In the genomic region with DNA sequence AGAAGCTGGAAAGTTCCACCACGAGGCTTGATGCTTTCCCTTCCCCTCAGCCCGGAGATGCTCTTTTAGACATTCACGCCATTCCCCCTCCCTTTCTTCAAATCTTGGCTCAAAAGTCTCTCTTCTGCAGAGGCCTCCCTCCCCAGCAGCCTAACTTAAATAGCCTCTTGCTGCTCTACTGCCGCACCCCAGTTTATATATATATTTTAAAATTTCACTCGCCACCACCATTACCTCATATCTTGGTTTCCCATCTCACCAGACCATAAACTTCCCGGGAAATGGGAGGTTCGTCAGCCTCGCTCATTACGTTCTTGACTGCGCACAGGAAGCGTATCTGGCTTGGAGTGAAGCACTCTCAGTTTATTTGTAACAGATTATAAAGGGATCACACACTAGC, we compare ENCODE assay signal across 23 mouse cellular contexts. TPM values are rescaled to one million over a fixed set of nuclear protein-coding genes. Genes with fewer than 3 reads are reported as not detected.
DNase-seq lines count a peak whose midpoint lies in the region; ATAC-seq and TF ChIP-seq lines count a peak whose summit lies in the region.
"Had no signal": no experiment of that assay in that cellular context is flagged by ENCODE, and none has a peak within 500 bp of the region (broad histone marks: within the 10 kb centered on the region; RNA-seq: fewer than 3 reads in every experiment).

No protein-coding gene starts in this region.

- peak overlapping the region; percentile 76 for H3K27ac ChIP-seq in cortical plate, adult 2 months (ENCODE audit: insufficient read depth, low read length)
- H3K27ac ChIP-seq: embryonic facial prominence, embryonic 13.5 days; forebrain, embryonic 12.5 days; heart, adult 2 months; heart, embryonic 15.5 days had no signal

- peak; percentile 12 for ATAC-seq in frontal cortex, adult (ENCODE audit: low TSS enrichment)
- ATAC-seq: CD4-positive, CD25-positive, alpha-beta regulatory T cell, adult 4 months; forebrain, postnatal 0 days; hindbrain, postnatal 0 days had no signal

- TF ChIP-seq CTCF in cortical plate, adult 2 months (IDR thresholded peaks at IDR 0.05; ENCODE audit: extremely low read depth, insufficient read depth, low read length) = no peak

- peak; percentile 6 for DNase-seq in cerebellum, adult 11-12 months
- DNase-seq in cerebellum, adult 11 months = no peak
- DNase-seq in frontal cortex, postnatal 10 days (ENCODE audit: low spot score in 2 of 2) = no peak
- peak; percentile 39 to 88 for DNase-seq in left cerebral cortex, postnatal 25 days (ENCODE audit: low spot score in 2 of 2)
- DNase-seq in left cerebral cortex, postnatal 10 days (ENCODE audit: extremely low spot score in 1 of 2, low spot score in 2 of 2) = no peak
- no peak for DNase-seq in spleen, adult 18-20 months
- DNase-seq: adrenal gland, adult 8-10 months; adrenal gland, postnatal 36 days; B cell, adult 2 months; forebrain, postnatal 0 days; gastrocnemius, postnatal 14 days; heart, adult 2 months; heart, postnatal 14 days had no signal

- peaks cover 11% of the 10 kb centered on the region for H3K4me1 ChIP-seq in cortical plate, adult 2 months (ENCODE audit: control insufficient read depth, insufficient read depth, low read length)
- H3K4me1 ChIP-seq: embryonic facial prominence, embryonic 13.5 days; heart, embryonic 15.5 days had no signal

- H3K4me3 ChIP-seq in cortical plate, adult 2 months (ENCODE audit: insufficient read depth, low read length) = peak overlapping the region; percentile 7; the same call in 1 of the 2 replicates
- H3K4me3 ChIP-seq: embryonic facial prominence, embryonic 13.5 days; forebrain, embryonic 12.5 days; heart, adult 2 months; heart, embryonic 15.5 days; hindbrain, embryonic 13.5 days had no signal

- intact Hi-C loops in left cerebral cortex, postnatal 25 days (cut with DNase I) = no loop called here
- intact Hi-C loops in left cerebral cortex, postnatal 10 days (cut with DNase I) = no loop called here

- no peak for TF ChIP-seq POLR2A in cortical plate, adult 2 months (IDR thresholded peaks at IDR 0.05; ENCODE audit: extremely low read depth, insufficient read depth, low read length)

RNA-seq across cellular contexts. Expression of a gene that starts 9.0 kb away (rescaled TPM):
- 100 to 1,000 TPM; 396 to 399 TPM for total RNA-seq in left cerebral cortex, postnatal 25 days (2021)
- 100 to 1,000 TPM; 275 to 284 TPM for total RNA-seq in left cerebral cortex, postnatal 10 days (2021)
- polyA plus RNA-seq in cortical plate, adult 2 months (2012; rRNA removed) = 222 and 224 TPM in 2 replicates
- total RNA-seq: hematopoietic stem cell, adult 5-6 weeks had no signal
- polyA plus RNA-seq: CD4-positive, CD25-positive, alpha-beta regulatory T cell, adult 4 months; G1E had no signal

RNA-seq across cellular contexts. Expression of a gene that starts 54.5 kb away (rescaled TPM):
- 1 to 10 TPM; 2.5 to 3.4 TPM for total RNA-seq in left cerebral cortex, postnatal 25 days (2021)
- 1 to 10 TPM; 2.2 to 2.6 TPM for total RNA-seq in left cerebral cortex, postnatal 10 days (2021)
- 9.5 and 11.6 TPM in 2 replicates for polyA plus RNA-seq in cortical plate, adult 2 months (2012; rRNA removed)

Comparison
In these comparisons a context has a peak if more than half of its experiments do, and no peak if none do; other contexts are left out.
1. DNase-seq: peak in cerebellum, adult 11-12 months (single experiment) and left cerebral cortex, postnatal 25 days (2 of 2); none in cerebellum, adult 11 months (single experiment), frontal cortex, postnatal 10 days (0 of 2), left cerebral cortex, postnatal 10 days (0 of 2) and spleen, adult 18-20 months (0 of 2).